Mouse (Mus musculus) intestine, embryonic 15.5 days (tissue): ENCODE data around the gene Hs3st4. TPM values are rescaled to one million over a fixed set of nuclear protein-coding genes. Genes with fewer than 3 reads are reported as not detected.

Source experiments
- ATAC-seq: fragments of 200-750 bp; cut with Nextera tagmentation; 2 replicates; pipeline ENCODE4 v1.8.0; 2017; ENCODE audit warnings: moderate TSS enrichment, moderate library complexity
- H3K27ac ChIP-seq: fragments of 300-500 bp; sonication (generic); 2 replicates; pipeline ENCODE4 v1.5.1; 2015; ENCODE audit warnings: mild to moderate bottlenecking, inconsistent platforms
- H3K27me3 ChIP-seq: fragments of 300-500 bp; sonication (generic); replicated peaks from 2 replicates; pipeline ENCODE4 v1.6.1; 2015; ENCODE audit warnings: inconsistent platforms
- H3K36me3 ChIP-seq: fragments of 300-500 bp; sonication (generic); 2 replicates; pipeline ENCODE4 v1.6.1; 2015; ENCODE audit warnings: inconsistent platforms
- H3K4me1 ChIP-seq: fragments of 300-500 bp; sonication (generic); replicated peaks from 2 replicates; pipeline ENCODE4 v1.6.1; 2015; ENCODE audit warnings: inconsistent platforms
- H3K4me2 ChIP-seq: fragments of 300-500 bp; sonication (generic); replicated peaks from 2 replicates; pipeline ENCODE4 v1.6.1; 2015; ENCODE audit warnings: mild to moderate bottlenecking, inconsistent platforms
- H3K4me3 ChIP-seq: fragments of 300-500 bp; sonication (generic); replicated peaks from 2 replicates; pipeline ENCODE4 v1.5.1; 2015; ENCODE audit warnings: inconsistent platforms
- H3K9ac ChIP-seq: fragments of 300-500 bp; sonication (generic); 2 replicates; pipeline ENCODE4 v1.6.1; 2015; ENCODE audit warnings: inconsistent platforms
- H3K9me3 ChIP-seq: fragments of 300-500 bp; sonication (generic); 2 replicates; pipeline ENCODE4 v1.6.1; 2016; ENCODE audit warnings: inconsistent platforms
- WGBS: fragments of 180-500 bp; shearing (Covaris S2); methylation state at CpG from one replicate; pipeline ENCODE4 v1.1.7; 2015; 5-methylcytosine and 5-hydroxymethylcytosine counted together
- polyA plus RNA-seq: library from polyadenylated mRNA; unstranded; fragments of >200 nt; fragmentation: Nextera tagmentation; extraction: Ambion mirVana; gene quantifications from 2 replicates; pipeline ENCODE4 v1.2.1, GENCODE M21; 2015

The Hs3st4 gene
- polyA plus RNA-seq, 1 experiment from 2014 or later, result 0.13 TPM

- Histone ChIP-seq H3K27me3 (no peaks in the 10 kb centered on the region), H3K4me3 (no peak overlapping the region), H3K4me1 (no peaks in the 10 kb centered on the region), H3K36me3 (no peaks in the 10 kb centered on the region), H3K9me3 (no peaks in the 10 kb centered on the region), H3K27ac (no peak overlapping the region), H3K9ac (no peak overlapping the region), H3K4me2 (no peak overlapping the region)
- ATAC-seq, result no peak
- WGBS, result 82% methylated on average over 5 of the region's 5 CpGs
Observed at GRCm38 (mm10) chr7:124026908-124027307, 44.2 kb downstream of the Hs3st4 start.

GRCm38 (mm10) chr7:124032236-124032635 is 49.6 kb downstream of the Hs3st4 start:
- H3K9me3 ChIP-seq, result no peaks in the 10 kb centered on the region
- no peak overlapping the region for H3K4me2 ChIP-seq
- no peak for ATAC-seq
- H3K36me3 ChIP-seq, result no peaks in the 10 kb centered on the region
- no peak overlapping the region for H3K4me3 ChIP-seq
- H3K9ac ChIP-seq, result no peak overlapping the region
- 42% methylated on average over 2 of the region's 2 CpGs for WGBS
- no peaks in the 10 kb centered on the region for H3K4me1 ChIP-seq
- no peaks in the 10 kb centered on the region for H3K27me3 ChIP-seq
- no peak overlapping the region for H3K27ac ChIP-seq

- Histone ChIP-seq H3K27ac (no peak overlapping the region), H3K9ac (no peak overlapping the region), H3K36me3 (no peaks in the 10 kb centered on the region), H3K27me3 (no peaks in the 10 kb centered on the region), H3K4me2 (no peak overlapping the region), H3K9me3 (no peaks in the 10 kb centered on the region), H3K4me3 (no peak overlapping the region), H3K4me1 (no peaks in the 10 kb centered on the region)
- 75% methylated on average over 2 of the region's 2 CpGs for WGBS
- ATAC-seq, result no peak
Observed at GRCm38 (mm10) chr7:124033332-124033731, 50.7 kb downstream of the Hs3st4 start.

- ATAC-seq, result no peak
- Histone ChIP-seq H3K4me2 (no peak overlapping the region), H3K27ac (no peak overlapping the region), H3K27me3 (no peaks in the 10 kb centered on the region), H3K4me3 (no peak overlapping the region), H3K36me3 (no peaks in the 10 kb centered on the region), H3K9ac (no peak overlapping the region), H3K4me1 (no peaks in the 10 kb centered on the region), H3K9me3 (no peaks in the 10 kb centered on the region)
- WGBS, result 67% methylated on average over 5 of the region's 5 CpGs
Observed at GRCm38 (mm10) chr7:124037281-124037700, 54.6 kb downstream of the Hs3st4 start.

GRCm38 (mm10) chr7:124039142-124039541 is 56.5 kb downstream of the Hs3st4 start:
- H3K4me1 ChIP-seq, result no peaks in the 10 kb centered on the region
- no peak overlapping the region for H3K9ac ChIP-seq
- H3K4me2 ChIP-seq, result no peak overlapping the region
- no peak overlapping the region for H3K4me3 ChIP-seq
- WGBS, result 54% methylated on average over 5 of the region's 5 CpGs
- no peak for ATAC-seq
- H3K36me3 ChIP-seq, result no peaks in the 10 kb centered on the region
- H3K9me3 ChIP-seq, result no peaks in the 10 kb centered on the region
- H3K27ac ChIP-seq, result no peak overlapping the region
- no peaks in the 10 kb centered on the region for H3K27me3 ChIP-seq

- Histone ChIP-seq H3K9me3 (no peaks in the 10 kb centered on the region), H3K27ac (no peak overlapping the region), H3K27me3 (no peaks in the 10 kb centered on the region; the same call in 1 of the 2 replicates), H3K9ac (no peak overlapping the region), H3K4me1 (no peaks in the 10 kb centered on the region), H3K4me2 (no peak overlapping the region), H3K36me3 (no peaks in the 10 kb centered on the region), H3K4me3 (no peak overlapping the region)
- ATAC-seq, result no peak
Observed at GRCm38 (mm10) chr7:124047382-124047781, 64.7 kb downstream of the Hs3st4 start.

GRCm38 (mm10) chr7:124048971-124049370 is 66.3 kb downstream of the Hs3st4 start:
- H3K4me3 ChIP-seq, result no peak overlapping the region
- H3K36me3 ChIP-seq, result no peaks in the 10 kb centered on the region
- H3K27me3 ChIP-seq, result no peaks in the 10 kb centered on the region; the same call in 1 of the 2 replicates
- H3K4me2 ChIP-seq, result no peak overlapping the region
- no peak overlapping the region for H3K27ac ChIP-seq
- 72% methylated on average over 1 of the region's 1 CpGs for WGBS
- no peaks in the 10 kb centered on the region for H3K9me3 ChIP-seq
- no peak overlapping the region for H3K9ac ChIP-seq
- ATAC-seq, result no peak
- H3K4me1 ChIP-seq, result no peaks in the 10 kb centered on the region

GRCm38 (mm10) chr7:124050421-124050820 is 67.8 kb downstream of the Hs3st4 start:
- H3K27ac ChIP-seq, result no peak overlapping the region
- H3K36me3 ChIP-seq, result no peaks in the 10 kb centered on the region
- ATAC-seq, result peak; percentile 80
- H3K9me3 ChIP-seq, result no peaks in the 10 kb centered on the region
- 70% methylated on average over 5 of the region's 5 CpGs for WGBS
- H3K4me3 ChIP-seq, result no peak overlapping the region
- no peak overlapping the region for H3K9ac ChIP-seq
- no peaks in the 10 kb centered on the region for H3K4me1 ChIP-seq
- H3K27me3 ChIP-seq, result no peaks in the 10 kb centered on the region
- no peak overlapping the region for H3K4me2 ChIP-seq

GRCm38 (mm10) chr7:124083741-124084140 is 101.1 kb downstream of the Hs3st4 start:
- Histone ChIP-seq H3K36me3 (no peaks in the 10 kb centered on the region), H3K4me3 (no peak overlapping the region), H3K27ac (no peak overlapping the region), H3K4me2 (no peak overlapping the region), H3K9me3 (no peaks in the 10 kb centered on the region), H3K27me3 (no peaks in the 10 kb centered on the region), H3K4me1 (no peaks in the 10 kb centered on the region), H3K9ac (no peak overlapping the region)
- no peak for ATAC-seq
- 77% methylated on average over 1 of the region's 1 CpGs for WGBS

- Histone ChIP-seq H3K27ac (no peak overlapping the region), H3K4me1 (no peaks in the 10 kb centered on the region), H3K9me3 (no peaks in the 10 kb centered on the region), H3K9ac (no peak overlapping the region), H3K4me3 (no peak overlapping the region), H3K36me3 (no peaks in the 10 kb centered on the region), H3K27me3 (no peaks in the 10 kb centered on the region), H3K4me2 (no peak overlapping the region)
- WGBS, result 1% methylated on average over 2 of the region's 2 CpGs
- ATAC-seq, result no peak
Observed at GRCm38 (mm10) chr7:124129019-124129418, 146.3 kb downstream of the Hs3st4 start.

GRCm38 (mm10) chr7:124131312-124131711 is 148.6 kb downstream of the Hs3st4 start:
- H3K4me2 ChIP-seq, result no peak overlapping the region
- no peak for ATAC-seq
- 65% methylated on average over 7 of the region's 7 CpGs for WGBS
- H3K9ac ChIP-seq, result no peak overlapping the region
- H3K27ac ChIP-seq, result no peak overlapping the region
- no peaks in the 10 kb centered on the region for H3K4me1 ChIP-seq
- no peaks in the 10 kb centered on the region for H3K9me3 ChIP-seq
- H3K36me3 ChIP-seq, result no peaks in the 10 kb centered on the region
- H3K27me3 ChIP-seq, result no peaks in the 10 kb centered on the region
- no peak overlapping the region for H3K4me3 ChIP-seq

- H3K4me1 ChIP-seq, result no peaks in the 10 kb centered on the region
- H3K4me2 ChIP-seq, result no peak overlapping the region
- no peaks in the 10 kb centered on the region for H3K9me3 ChIP-seq
- no peak overlapping the region for H3K27ac ChIP-seq
- H3K4me3 ChIP-seq, result no peak overlapping the region
- 66% methylated on average over 5 of the region's 5 CpGs for WGBS
- no peaks in the 10 kb centered on the region for H3K36me3 ChIP-seq
- no peaks in the 10 kb centered on the region for H3K27me3 ChIP-seq
- no peak for ATAC-seq
- no peak overlapping the region for H3K9ac ChIP-seq
Observed at GRCm38 (mm10) chr7:124136133-124136532, 153.5 kb downstream of the Hs3st4 start.

- ATAC-seq, result no peak
- no peaks in the 10 kb centered on the region for H3K4me1 ChIP-seq
- no peak overlapping the region for H3K4me2 ChIP-seq
- H3K4me3 ChIP-seq, result no peak overlapping the region
- H3K27me3 ChIP-seq, result no peaks in the 10 kb centered on the region
- H3K36me3 ChIP-seq, result no peaks in the 10 kb centered on the region
- no peak overlapping the region for H3K9ac ChIP-seq
- H3K27ac ChIP-seq, result no peak overlapping the region
- WGBS, result 55% methylated on average over 6 of the region's 6 CpGs
- no peaks in the 10 kb centered on the region for H3K9me3 ChIP-seq
Observed at GRCm38 (mm10) chr7:124141229-124141628, 158.6 kb downstream of the Hs3st4 start.
